Mouse (Mus musculus) heart, postnatal 0 days (tissue): Measurements from ENCODE around the gene Tas1r2. TPM values are rescaled to one million over a fixed set of nuclear protein-coding genes. Genes with fewer than 3 reads are reported as not detected.

Experiments used
- ATAC-seq: fragments of 200-750 bp; cut with Nextera tagmentation; 2 replicates; pipeline ENCODE4 v1.8.0; 2017; ENCODE audit warnings: low read depth, moderate number of reproducible peaks, moderate library complexity; ENCODE audit not compliant: insufficient read depth
- DNase-seq: peaks from one replicate; pipeline ENCODE4 v3.0.0-alpha.2; 2016; ENCODE audit warnings: low spot score
- H3K27ac ChIP-seq: fragments of 300-500 bp; sonication (generic); 2 replicates; pipeline ENCODE4 v1.5.1; 2014; ENCODE audit warnings: low read depth, mild to moderate bottlenecking
- H3K27me3 ChIP-seq: fragments of 300-500 bp; sonication (generic); 2 replicates; pipeline ENCODE4 v1.6.1; 2014; ENCODE audit warnings: low read length, mixed read lengths; ENCODE audit not compliant: control insufficient read depth, insufficient read depth
- H3K36me3 ChIP-seq: fragments of 300-500 bp; sonication (generic); replicated peaks from 2 replicates; pipeline ENCODE4 v1.6.1; 2014; ENCODE audit warnings: low read length, mixed read lengths; ENCODE audit not compliant: control insufficient read depth, insufficient read depth
- H3K4me1 ChIP-seq: fragments of 300-500 bp; sonication (generic); 2 replicates; pipeline ENCODE4 v1.6.1; 2014; ENCODE audit warnings: antibody characterized with exemption; ENCODE audit not compliant: control insufficient read depth, insufficient read depth
- H3K4me2 ChIP-seq: fragments of 300-500 bp; sonication (generic); 2 replicates; pipeline ENCODE4 v1.6.1; 2014; ENCODE audit warnings: low read depth, mild to moderate bottlenecking, low read length, moderate library complexity
- H3K4me3 ChIP-seq: fragments of 300-500 bp; sonication (generic); 2 replicates; pipeline ENCODE4 v1.5.1; 2014; ENCODE audit warnings: low read depth, low read length
- H3K9ac ChIP-seq: fragments of 300-500 bp; sonication (generic); replicated peaks from 2 replicates; pipeline ENCODE4 v1.6.1; 2014; ENCODE audit warnings: low read depth, low read length, mixed read lengths
- H3K9me3 ChIP-seq: fragments of 300-500 bp; sonication (generic); replicated peaks from 2 replicates; pipeline ENCODE4 v1.6.1; 2016; ENCODE audit warnings: low read length; ENCODE audit not compliant: control insufficient read depth
- CTCF ChIP-seq: IDR thresholded peaks from 2 replicates; pipeline ENCODE4 v1.5.1; 2016; ENCODE audit warnings: antibody characterized with exemption, control low read depth, low read depth
- EP300 ChIP-seq: IDR thresholded peaks from 2 replicates; pipeline ENCODE4 v1.6.1; 2016; ENCODE audit warnings: antibody characterized with exemption, low read depth
- WGBS: fragments of 180-500 bp; shearing (Covaris S2); extraction: QIAGEN DNeasy Blood & Tissue Kit; methylation state at CpG from one replicate; pipeline ENCODE4 v1.1.7; 2014; 5-methylcytosine and 5-hydroxymethylcytosine counted together
- polyA plus RNA-seq: library from polyadenylated mRNA; unstranded; fragments of >200 nt; fragmentation: Nextera tagmentation; extraction: Ambion mirVana; gene quantifications from 2 replicates; pipeline ENCODE4 v1.2.1, GENCODE M21; 2015
- total RNA-seq: library from RNA; depleted of rRNA; stranded (reverse); fragments of >200 nt; gene quantifications from 2 replicates; pipeline ENCODE4 v1.2.3, GENCODE M21; 2014; ENCODE audit warnings: low replicate concordance

Gene Tas1r2
- total and polyA plus RNA-seq, 2 experiments from 2014 or later = not detected

DNA sequence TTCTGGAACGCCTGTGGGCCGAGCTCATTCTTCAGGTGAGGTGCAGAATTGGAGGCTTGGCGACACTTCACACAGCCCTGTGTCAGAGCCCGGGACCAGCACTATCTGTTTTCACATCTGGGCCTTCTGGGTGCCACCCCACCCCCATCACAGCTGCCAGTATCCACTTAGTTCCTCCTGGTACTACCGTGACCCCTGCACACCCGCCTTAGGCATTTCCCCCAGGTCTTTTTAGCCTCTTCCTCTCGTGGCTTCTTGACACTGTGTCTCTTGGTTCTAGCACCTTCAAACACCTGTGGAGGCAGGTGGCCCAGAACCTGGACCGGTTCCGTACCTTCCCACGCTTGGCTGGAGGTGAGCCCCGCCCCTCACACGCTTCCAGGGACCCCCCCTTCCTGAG, 13.0 kb upstream of the Tas1r2 start:
- Histone ChIP-seq H3K4me2 (no peak overlapping the region), H3K4me1 (no peaks in the 10 kb centered on the region), H3K27me3 (0 out of 2 replicates have a peak, but pooled peaks cover 7% of the 10 kb centered on the region), H3K9me3 (no peaks in the 10 kb centered on the region), H3K9ac (no peak overlapping the region), H3K27ac (no peak overlapping the region), H3K4me3 (no peak overlapping the region), H3K36me3 (peaks cover 6% of the 10 kb centered on the region; the same call in 1 of the 2 replicates)
- no peak for TF ChIP-seq EP300
- no peak for TF ChIP-seq CTCF
- ATAC-seq (no peak), DNase-seq (no peak)
- 82% methylated on average over 11 of the region's 12 CpGs for WGBS

DNA sequence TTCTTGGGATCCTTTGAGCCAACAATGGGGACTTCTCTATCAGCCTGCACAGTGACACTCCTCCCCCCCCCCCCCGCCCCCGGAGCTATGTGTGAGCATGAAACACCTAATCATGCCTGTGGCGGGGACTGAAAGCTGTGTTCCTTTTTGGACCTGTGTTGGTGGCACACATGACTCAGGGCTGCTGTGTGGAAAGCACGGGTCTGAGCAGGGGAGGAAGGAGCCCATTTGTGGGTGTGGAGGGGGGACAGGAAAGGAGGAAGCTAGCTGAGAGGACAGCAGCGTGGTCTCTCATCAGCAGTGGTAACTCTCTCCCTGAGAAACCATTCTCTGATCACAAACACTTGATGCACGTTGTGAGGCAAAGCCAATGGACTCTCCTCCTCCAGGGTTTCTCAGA, 12.6 kb upstream of the Tas1r2 start:
- no peak overlapping the region for H3K4me3 ChIP-seq
- no peak overlapping the region for H3K27ac ChIP-seq
- H3K4me2 ChIP-seq = no peak overlapping the region
- no peak overlapping the region for H3K9ac ChIP-seq
- no peaks in the 10 kb centered on the region for H3K4me1 ChIP-seq
- H3K36me3 ChIP-seq = peaks cover 6% of the 10 kb centered on the region; the same call in 1 of the 2 replicates
- H3K9me3 ChIP-seq = no peaks in the 10 kb centered on the region
- 55% methylated on average over 6 of the region's 6 CpGs for WGBS
- DNase-seq = no peak
- 0 out of 2 replicates have a peak, but pooled peaks cover 7% of the 10 kb centered on the region for H3K27me3 ChIP-seq
- ATAC-seq = no peak
- TF ChIP-seq CTCF (no peak), EP300 (no peak)

DNA sequence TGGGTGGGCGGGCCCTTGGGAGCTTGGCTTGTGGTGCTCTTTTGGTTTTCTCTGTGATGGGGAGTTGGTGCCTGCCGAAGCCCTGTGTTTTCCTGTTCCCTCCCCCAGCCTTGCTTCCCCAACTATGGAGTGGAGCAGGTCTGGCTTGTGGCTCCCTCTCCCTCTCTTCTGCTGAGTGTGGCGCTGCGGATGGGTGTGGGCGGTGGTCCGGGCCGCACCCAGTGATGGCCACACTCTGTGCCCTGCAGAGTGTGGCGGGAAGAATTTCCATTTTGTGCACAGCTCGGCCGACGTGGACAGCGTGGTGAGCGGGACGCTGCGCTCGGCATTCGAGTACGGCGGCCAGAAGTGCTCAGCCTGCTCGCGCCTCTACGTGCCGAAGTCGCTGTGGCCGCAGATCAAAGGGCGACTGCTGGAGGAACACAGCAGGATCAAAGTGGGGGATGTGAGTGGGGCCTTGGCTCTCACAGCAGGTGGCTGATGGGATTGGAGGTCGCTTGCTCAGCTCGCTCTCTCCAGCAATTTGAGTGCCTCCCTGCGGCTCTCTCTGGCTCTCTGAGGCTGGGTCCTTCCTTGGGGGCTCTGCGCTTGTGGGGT, 11.4 kb upstream of the Tas1r2 start:
- peak; percentile 34; the same call in 1 of the 2 replicates for ATAC-seq
- Histone ChIP-seq H3K36me3 (peaks cover 10% of the 10 kb centered on the region; the same call in 1 of the 2 replicates), H3K4me2 (peak overlapping the region; percentile 54), H3K27ac (no peak overlapping the region), H3K4me3 (peak overlapping the region; percentile 23), H3K4me1 (no peaks in the 10 kb centered on the region), H3K9me3 (no peaks in the 10 kb centered on the region), H3K27me3 (0 out of 2 replicates have a peak, but pooled peaks cover 7% of the 10 kb centered on the region), H3K9ac (no peak overlapping the region)
- DNase-seq = no peak
- TF ChIP-seq CTCF = no peak
- TF ChIP-seq EP300 = no peak
- 6% methylated on average over 29 of the region's 30 CpGs for WGBS

DNA sequence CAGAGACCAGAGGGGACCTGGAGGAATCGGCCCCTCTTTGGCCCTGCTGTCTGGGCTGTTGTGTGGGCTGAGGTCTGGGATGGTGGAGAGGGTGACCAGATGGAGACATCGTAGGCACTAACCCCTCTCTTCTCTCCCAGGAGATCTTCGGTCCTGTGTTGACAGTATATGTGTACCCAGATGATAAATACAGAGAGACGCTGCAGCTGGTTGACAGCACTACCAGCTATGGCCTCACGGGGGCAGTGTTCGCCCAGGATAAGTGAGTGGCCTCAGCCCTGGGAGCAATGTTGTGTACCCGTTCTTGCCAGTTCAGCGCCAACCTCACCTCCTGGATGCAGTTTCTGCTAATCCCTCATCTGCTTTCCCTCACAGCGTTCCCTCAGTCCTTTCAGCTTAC, 9.4 kb upstream of the Tas1r2 start:
- DNase-seq (peak; percentile 36), ATAC-seq (no peak)
- Histone ChIP-seq H3K4me3 (no peak overlapping the region), H3K9me3 (no peaks in the 10 kb centered on the region), H3K27me3 (0 out of 2 replicates have a peak, but pooled peaks cover 7% of the 10 kb centered on the region), H3K9ac (no peak overlapping the region), H3K4me1 (no peaks in the 10 kb centered on the region), H3K36me3 (peaks cover 15% of the 10 kb centered on the region; the same call in 1 of the 2 replicates), H3K4me2 (no peak overlapping the region), H3K27ac (no peak overlapping the region)
- TF ChIP-seq CTCF (peak; percentile 92), EP300 (no peak)
- 19% methylated on average over 9 of the region's 9 CpGs for WGBS

DNA sequence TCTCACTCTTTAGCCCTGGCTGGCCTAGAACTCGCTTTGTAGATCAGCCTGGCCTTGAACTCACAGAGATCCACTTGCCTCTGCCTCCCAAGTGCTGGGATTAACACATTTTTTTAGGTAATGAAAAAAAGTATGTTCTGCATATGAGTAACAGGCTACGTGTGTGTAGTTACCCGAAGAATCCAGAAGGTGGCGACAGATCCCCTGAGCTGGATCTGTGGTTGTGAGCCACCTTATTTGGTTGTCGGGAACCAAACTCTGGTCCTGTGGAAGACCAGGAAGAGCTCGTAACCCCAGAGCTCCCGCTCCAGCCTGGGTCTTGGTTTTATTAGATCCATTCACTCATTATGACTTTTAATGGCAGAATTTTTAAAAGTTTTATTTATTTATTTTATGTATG, 6.4 kb upstream of the Tas1r2 start:
- Histone ChIP-seq H3K4me2 (no peak overlapping the region), H3K9ac (no peak overlapping the region), H3K27ac (no peak overlapping the region), H3K4me3 (no peak overlapping the region), H3K36me3 (peaks cover 15% of the 10 kb centered on the region; the same call in 1 of the 2 replicates), H3K4me1 (no peaks in the 10 kb centered on the region), H3K27me3 (0 out of 2 replicates have a peak, but pooled peaks cover 7% of the 10 kb centered on the region), H3K9me3 (no peaks in the 10 kb centered on the region)
- 87% methylated on average over 7 of the region's 7 CpGs for WGBS
- TF ChIP-seq EP300 = no peak
- peak; percentile 25 for TF ChIP-seq CTCF
- no peak for DNase-seq
- ATAC-seq = no peak
